Mouse (Mus musculus) stomach, embryonic 15.5 days (tissue): ENCODE data around the gene Sppl2b. TPM values are rescaled to one million over a fixed set of nuclear protein-coding genes. Genes with fewer than 3 reads are reported as not detected.

Source experiments
- ATAC-seq: fragments of 200-750 bp; cut with Nextera tagmentation; 2 replicates; pipeline ENCODE4 v1.8.0; 2017; ENCODE audit warnings: low read depth, moderate number of reproducible peaks, moderate TSS enrichment; ENCODE audit not compliant: insufficient read depth, low FRiP score
- H3K27ac ChIP-seq: fragments of 300-500 bp; sonication (generic); 2 replicates; pipeline ENCODE4 v1.5.1; 2015; ENCODE audit warnings: mild to moderate bottlenecking, inconsistent platforms
- H3K27me3 ChIP-seq: fragments of 300-500 bp; sonication (generic); replicated peaks from 2 replicates; pipeline ENCODE4 v1.6.1; 2015; ENCODE audit warnings: inconsistent platforms
- H3K36me3 ChIP-seq: fragments of 300-500 bp; sonication (generic); 2 replicates; pipeline ENCODE4 v1.6.1; 2015; ENCODE audit warnings: inconsistent platforms
- H3K4me1 ChIP-seq: fragments of 300-500 bp; sonication (generic); 2 replicates; pipeline ENCODE4 v1.6.1; 2015; ENCODE audit warnings: inconsistent platforms
- H3K4me2 ChIP-seq: fragments of 300-500 bp; sonication (generic); 2 replicates; pipeline ENCODE4 v1.6.1; 2015; ENCODE audit warnings: mild to moderate bottlenecking, inconsistent platforms
- H3K4me3 ChIP-seq: fragments of 300-500 bp; sonication (generic); replicated peaks from 2 replicates; pipeline ENCODE4 v1.5.1; 2015; ENCODE audit warnings: inconsistent platforms
- H3K9ac ChIP-seq: fragments of 300-500 bp; sonication (generic); 2 replicates; pipeline ENCODE4 v1.6.1; 2015; ENCODE audit warnings: inconsistent platforms
- H3K9me3 ChIP-seq: fragments of 300-500 bp; sonication (generic); 2 replicates; pipeline ENCODE4 v1.6.1; 2016; ENCODE audit warnings: inconsistent platforms
- WGBS: fragments of 180-500 bp; shearing (Covaris S2); methylation state at CpG from one replicate; pipeline ENCODE4 v1.1.7; 2015; 5-methylcytosine and 5-hydroxymethylcytosine counted together
- polyA plus RNA-seq: library from polyadenylated mRNA; unstranded; fragments of >200 nt; fragmentation: Nextera tagmentation; extraction: Ambion mirVana; gene quantifications from 2 replicates; pipeline ENCODE4 v1.2.1, GENCODE M21; 2015

The Sppl2b gene
- polyA plus RNA-seq, 1 experiment from 2014 or later: 41.9 TPM

GRCm38 (mm10) chr10:80838346-80838912 is 16.6 kb upstream of the Sppl2b start:
- Histone ChIP-seq H3K9me3 (no peaks in the 10 kb centered on the region), H3K4me2 (no peak overlapping the region), H3K36me3 (no peaks in the 10 kb centered on the region), H3K27ac (no peak overlapping the region), H3K9ac (no peak overlapping the region), H3K4me1 (peaks cover 3% of the 10 kb centered on the region), H3K27me3 (peaks cover 61% of the 10 kb centered on the region), H3K4me3 (no peak overlapping the region)
- WGBS: 71% methylated on average over 2 of the region's 2 CpGs
- no peak for ATAC-seq

- no peak overlapping the region for H3K9ac ChIP-seq
- no peak overlapping the region for H3K4me2 ChIP-seq
- ATAC-seq: no peak
- no peak overlapping the region for H3K27ac ChIP-seq
- no peaks in the 10 kb centered on the region for H3K36me3 ChIP-seq
- H3K4me1 ChIP-seq: peaks cover 9% of the 10 kb centered on the region
- peaks cover 61% of the 10 kb centered on the region for H3K27me3 ChIP-seq
- 59% methylated on average over 6 of the region's 6 CpGs for WGBS
- H3K9me3 ChIP-seq: no peaks in the 10 kb centered on the region
- no peak overlapping the region for H3K4me3 ChIP-seq
These were observed 15.2 kb upstream of the Sppl2b start for GRCm38 (mm10) chr10:80839848-80840247.

- no peaks in the 10 kb centered on the region for H3K9me3 ChIP-seq
- WGBS: 67% methylated on average over 2 of the region's 2 CpGs
- no peak overlapping the region for H3K4me2 ChIP-seq
- H3K9ac ChIP-seq: no peak overlapping the region
- peaks cover 9% of the 10 kb centered on the region for H3K4me1 ChIP-seq
- H3K27me3 ChIP-seq: peaks cover 57% of the 10 kb centered on the region
- no peaks in the 10 kb centered on the region for H3K36me3 ChIP-seq
- no peak overlapping the region for H3K27ac ChIP-seq
- ATAC-seq: no peak
- no peak overlapping the region for H3K4me3 ChIP-seq
These were observed 13.4 kb upstream of the Sppl2b start for GRCm38 (mm10) chr10:80841685-80842084.

- Histone ChIP-seq H3K4me2 (no peak overlapping the region), H3K9ac (no peak overlapping the region), H3K9me3 (no peaks in the 10 kb centered on the region), H3K27ac (no peak overlapping the region), H3K27me3 (peaks cover 50% of the 10 kb centered on the region), H3K36me3 (no peaks in the 10 kb centered on the region), H3K4me3 (no peak overlapping the region), H3K4me1 (peaks cover 9% of the 10 kb centered on the region)
- 80% methylated on average over 15 of the region's 15 CpGs for WGBS
- ATAC-seq: no peak
These were observed 12.7 kb upstream of the Sppl2b start for GRCm38 (mm10) chr10:80842334-80842733.

GRCm38 (mm10) chr10:80843087-80843930 is 11.8 kb upstream of the Sppl2b start:
- H3K36me3 ChIP-seq: no peaks in the 10 kb centered on the region
- no peaks in the 10 kb centered on the region for H3K9me3 ChIP-seq
- no peak for ATAC-seq
- peaks cover 49% of the 10 kb centered on the region for H3K27me3 ChIP-seq
- peak overlapping the region; percentile 73 for H3K4me2 ChIP-seq
- 13% methylated on average over 26 of the region's 32 CpGs for WGBS
- no peak overlapping the region for H3K9ac ChIP-seq
- H3K4me1 ChIP-seq: peaks cover 9% of the 10 kb centered on the region
- no peak overlapping the region for H3K27ac ChIP-seq
- H3K4me3 ChIP-seq: peak overlapping the region; percentile 40

GRCm38 (mm10) chr10:80843931-80844547 is 11.0 kb upstream of the Sppl2b start, which contains the start of gene Lingo3:
Gene Lingo3 (minus strand): TSS chr10:80844039.
- H3K4me2 ChIP-seq: peak within 1 kb of the TSS; percentile 73
- H3K36me3 ChIP-seq: no peaks in the 10 kb centered on the region
- peaks cover 14% of the 10 kb centered on the region for H3K4me1 ChIP-seq
- WGBS: 5% methylated on average over 51 of the region's 51 CpGs
- ATAC-seq: no peak
- H3K4me3 ChIP-seq: peak within 1 kb of the TSS; percentile 40
- no peak within 1 kb of the TSS for H3K9ac ChIP-seq
- no peaks in the 10 kb centered on the region for H3K9me3 ChIP-seq
- H3K27ac ChIP-seq: no peak within 1 kb of the TSS
- peaks cover 49% of the 10 kb centered on the region for H3K27me3 ChIP-seq

GRCm38 (mm10) chr10:80845055-80845693 is 9.9 kb upstream of the Sppl2b start:
- Histone ChIP-seq H3K36me3 (no peaks in the 10 kb centered on the region), H3K27ac (no peak overlapping the region), H3K9me3 (no peaks in the 10 kb centered on the region), H3K9ac (no peak overlapping the region), H3K4me3 (no peak overlapping the region), H3K4me2 (no peak overlapping the region), H3K4me1 (peaks cover 14% of the 10 kb centered on the region), H3K27me3 (peaks cover 49% of the 10 kb centered on the region)
- WGBS: 55% methylated on average over 8 of the region's 8 CpGs
- ATAC-seq: no peak

- Histone ChIP-seq H3K4me3 (no peak overlapping the region), H3K4me1 (peaks cover 14% of the 10 kb centered on the region), H3K9ac (no peak overlapping the region), H3K27me3 (peaks cover 49% of the 10 kb centered on the region), H3K36me3 (no peaks in the 10 kb centered on the region), H3K9me3 (no peaks in the 10 kb centered on the region), H3K4me2 (no peak overlapping the region), H3K27ac (no peak overlapping the region)
- no peak for ATAC-seq
- WGBS: 74% methylated on average over 12 of the region's 12 CpGs
These were observed 9.3 kb upstream of the Sppl2b start for GRCm38 (mm10) chr10:80845732-80846131.

- WGBS: 9% methylated on average over 10 of the region's 10 CpGs
- Histone ChIP-seq H3K36me3 (peaks cover 15% of the 10 kb centered on the region), H3K9ac (no peak overlapping the region), H3K27me3 (peaks cover 27% of the 10 kb centered on the region), H3K9me3 (no peaks in the 10 kb centered on the region), H3K4me1 (peaks cover 14% of the 10 kb centered on the region), H3K27ac (no peak overlapping the region), H3K4me3 (no peak overlapping the region), H3K4me2 (no peak overlapping the region)
- ATAC-seq: peak; percentile 54
These were observed 6.5 kb upstream of the Sppl2b start for GRCm38 (mm10) chr10:80848571-80848970.

GRCm38 (mm10) chr10:80855749-80856073 is 636 bp downstream of the Sppl2b start:
- peak overlapping the region; percentile 86 for H3K4me3 ChIP-seq
- H3K4me2 ChIP-seq: peak overlapping the region; percentile 99
- H3K9ac ChIP-seq: peak overlapping the region; percentile 66
- peaks cover 38% of the 10 kb centered on the region for H3K4me1 ChIP-seq
- H3K9me3 ChIP-seq: no peaks in the 10 kb centered on the region
- no peaks in the 10 kb centered on the region for H3K27me3 ChIP-seq
- ATAC-seq: no peak
- H3K27ac ChIP-seq: no peak overlapping the region
- WGBS: 24% methylated on average over 11 of the region's 11 CpGs
- H3K36me3 ChIP-seq: peaks cover 15% of the 10 kb centered on the region

GRCm38 (mm10) chr10:80856267-80856666 is 1.2 kb downstream of the Sppl2b start:
- Histone ChIP-seq H3K27ac (no peak overlapping the region), H3K4me1 (peaks cover 38% of the 10 kb centered on the region), H3K4me2 (peak overlapping the region; percentile 99), H3K9me3 (no peaks in the 10 kb centered on the region), H3K9ac (peak overlapping the region; percentile 66; the same call in 1 of the 2 replicates), H3K36me3 (peaks cover 14% of the 10 kb centered on the region), H3K4me3 (peak overlapping the region; percentile 86), H3K27me3 (no peaks in the 10 kb centered on the region)
- WGBS: 56% methylated on average over 3 of the region's 3 CpGs
- no peak for ATAC-seq
